Mouse (Mus musculus) thymus, adult 18-20 months (tissue): Measurements from ENCODE around the gene Anapc13.

Experiments
- DNase-seq, 2 experiments: peaks; one replicate each; pipeline ENCODE4 v3.0.0; 2022; ENCODE audit warnings: mixed read lengths in 2 of 2

The Anapc13 gene

DNA sequence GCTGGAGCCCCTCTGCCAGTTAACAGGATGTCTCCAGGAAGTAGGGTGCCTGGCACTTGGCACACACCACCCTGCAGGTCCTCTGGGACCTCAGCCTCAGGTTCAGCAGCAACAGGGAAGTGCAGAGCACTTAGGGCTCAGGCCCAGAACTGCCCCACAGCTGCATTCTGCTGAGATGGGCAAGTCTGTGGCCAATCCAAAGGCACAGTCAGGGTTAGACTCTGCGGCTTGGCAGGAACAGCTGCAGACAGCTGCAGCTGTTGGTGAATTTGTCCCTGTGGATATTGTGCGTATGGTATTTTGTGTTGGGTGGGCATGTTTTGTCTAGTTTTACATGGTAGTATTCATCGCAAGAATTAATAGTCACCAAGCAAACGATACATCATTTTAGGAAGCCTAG, 6.1 kb downstream of the Anapc13 start:
- DNase-seq = no peak

DNA sequence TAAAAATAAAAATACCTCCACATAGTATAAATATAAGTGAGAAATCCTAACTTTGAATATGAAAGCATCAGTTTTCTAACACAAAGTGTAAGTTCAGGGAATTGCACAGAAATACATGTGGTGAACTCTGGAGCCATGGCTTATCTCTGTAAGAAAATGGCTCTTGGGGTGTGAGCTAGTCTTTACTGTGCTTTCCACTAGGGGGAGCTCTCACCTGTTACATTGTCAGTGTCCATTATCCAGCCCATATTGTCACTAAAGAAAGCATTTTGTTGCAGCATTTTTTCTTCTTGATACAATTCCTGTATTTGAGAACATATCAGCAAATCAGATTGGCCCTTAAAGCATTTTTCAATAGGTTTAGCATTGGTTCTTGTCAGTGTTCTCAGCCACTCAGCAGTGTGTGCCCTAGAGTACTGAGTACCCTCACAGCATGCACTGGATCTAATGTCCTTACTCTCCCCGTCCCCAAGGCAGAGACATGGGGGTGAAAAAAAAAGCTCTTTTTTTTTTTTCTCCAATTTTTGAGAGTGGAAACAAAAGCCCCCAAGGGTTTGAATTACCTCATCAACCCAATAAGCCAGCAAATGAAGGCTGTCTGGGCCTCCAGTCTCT, 6.9 kb downstream of the Anapc13 start:
- no peak for DNase-seq

- no peak for DNase-seq
Measured at GRCm38 (mm10) chr9:102634453-102634852, 8.4 kb downstream of the Anapc13 start.

DNA sequence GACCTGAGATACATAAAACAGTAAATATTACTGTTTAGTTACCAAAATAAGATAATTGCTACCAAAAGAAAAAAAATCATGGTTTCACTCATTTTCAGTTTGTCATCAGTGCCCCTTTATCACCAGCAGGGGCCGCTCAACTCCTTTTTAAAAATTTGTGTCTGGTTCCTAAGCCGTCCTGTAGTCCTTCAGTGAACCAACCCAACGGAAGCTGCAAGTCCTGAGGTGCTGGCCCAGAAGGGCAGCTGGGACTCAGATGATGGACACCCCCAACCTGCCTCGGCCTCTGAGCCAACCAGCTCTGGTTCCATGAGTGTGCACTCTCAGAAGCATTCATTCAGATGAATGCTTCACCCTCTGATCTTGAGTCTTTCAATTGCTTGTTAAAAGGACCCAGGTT, 10.5 kb downstream of the Anapc13 start:
- no peak for DNase-seq

GRCm38 (mm10) chr9:102637115-102637514, 11.0 kb downstream of the Anapc13 start:
- DNase-seq = no peak

- no peak for DNase-seq
Measured at GRCm38 (mm10) chr9:102638963-102639362, 12.9 kb downstream of the Anapc13 start.

- DNase-seq = no peak
Measured at GRCm38 (mm10) chr9:102639510-102639909, 13.4 kb downstream of the Anapc13 start.

DNA sequence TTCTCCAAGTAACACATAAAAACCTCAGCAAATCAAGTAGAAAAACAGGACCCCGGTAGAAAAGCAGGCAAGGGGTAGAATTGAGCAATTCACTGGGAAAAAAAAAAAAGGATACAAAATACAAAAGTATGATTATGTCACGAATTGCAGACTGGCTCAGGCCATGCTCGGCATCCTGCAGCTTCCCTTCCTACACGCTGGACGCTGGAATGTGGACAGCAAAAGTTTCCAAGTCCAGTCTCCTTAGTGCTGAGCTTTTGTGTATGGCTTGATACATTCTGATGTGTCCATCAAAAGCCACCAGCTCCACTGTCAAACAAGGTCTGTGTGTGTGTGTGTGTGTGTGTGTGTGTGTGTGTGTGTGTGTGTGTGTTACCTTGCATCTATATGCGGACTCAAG, 15.4 kb downstream of the Anapc13 start:
- no peak for DNase-seq

DNA sequence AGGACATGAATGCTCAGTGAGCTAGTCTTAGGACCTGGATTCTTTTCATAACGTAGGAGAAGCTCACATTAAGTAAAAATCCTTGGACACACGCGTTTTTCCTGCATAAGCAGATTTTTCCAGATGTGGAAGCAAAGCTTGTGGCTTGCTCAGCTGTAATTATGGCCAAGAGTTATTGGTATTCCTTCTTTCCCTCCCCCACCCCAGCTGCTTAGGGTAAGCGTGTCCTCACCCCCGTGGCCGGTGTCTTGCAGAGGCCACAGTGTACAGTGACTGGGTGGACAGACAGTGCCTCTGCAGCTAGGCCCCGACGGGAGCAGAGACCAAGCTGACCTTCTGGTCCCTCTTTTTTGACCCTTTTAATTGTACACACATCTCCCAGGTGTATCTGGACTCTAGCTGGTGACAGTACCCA, 17.0 kb downstream of the Anapc13 start:
- no peak for DNase-seq

GRCm38 (mm10) chr9:102643486-102644101, 17.5 kb downstream of the Anapc13 start:
- no peak for DNase-seq

- DNase-seq = no peak
Measured at GRCm38 (mm10) chr9:102645119-102645695, 19.1 kb downstream of the Anapc13 start.

DNA sequence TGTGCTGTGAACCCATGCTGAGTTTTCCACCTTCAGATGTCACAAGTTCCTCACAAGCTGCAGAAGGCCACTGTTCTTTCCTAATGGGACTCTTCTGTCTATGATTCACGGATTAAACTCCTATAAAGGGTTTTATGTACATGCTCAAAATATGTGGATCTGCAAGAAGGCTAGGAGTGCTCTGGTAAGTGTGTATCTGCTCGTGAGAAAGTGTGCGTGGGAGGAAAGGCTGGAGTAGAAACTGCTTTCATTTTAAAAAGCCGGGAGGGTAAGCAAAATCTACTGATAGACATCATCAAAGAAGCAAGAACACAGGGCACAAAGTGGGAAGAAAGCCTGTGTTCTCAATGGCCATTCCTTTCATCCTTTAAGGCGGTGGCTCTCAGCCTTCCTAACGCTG, 20.9 kb downstream of the Anapc13 start:
- DNase-seq = no peak

DNA sequence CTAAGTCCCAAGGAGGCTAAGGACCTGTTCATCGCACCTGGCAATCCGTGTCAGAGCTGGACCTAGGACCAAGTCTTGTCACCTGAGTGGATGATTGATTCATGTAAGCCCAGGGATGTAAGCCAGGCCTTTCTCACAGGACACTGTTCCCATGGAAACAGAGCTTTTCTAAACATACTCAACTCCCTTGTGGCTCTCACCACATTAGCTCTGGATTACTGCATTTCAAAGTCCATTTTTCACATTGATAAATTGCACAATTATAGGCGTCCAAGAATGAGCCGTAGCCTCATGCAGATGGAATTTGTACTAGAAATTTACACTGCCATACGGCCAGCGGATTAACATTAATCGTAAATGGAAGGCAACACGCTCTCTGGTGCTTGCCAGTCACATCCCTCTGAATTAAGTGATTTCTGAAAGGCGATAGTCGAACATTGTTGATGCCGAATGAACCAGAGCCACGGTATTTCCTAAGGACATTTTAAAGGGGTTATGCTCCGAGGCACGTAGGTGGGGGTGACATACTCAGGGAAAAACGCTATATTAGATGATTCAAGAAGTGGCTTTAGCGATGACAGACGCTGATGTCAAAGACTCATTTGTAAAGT, 23.9 kb downstream of the Anapc13 start:
- no peak for DNase-seq

DNA sequence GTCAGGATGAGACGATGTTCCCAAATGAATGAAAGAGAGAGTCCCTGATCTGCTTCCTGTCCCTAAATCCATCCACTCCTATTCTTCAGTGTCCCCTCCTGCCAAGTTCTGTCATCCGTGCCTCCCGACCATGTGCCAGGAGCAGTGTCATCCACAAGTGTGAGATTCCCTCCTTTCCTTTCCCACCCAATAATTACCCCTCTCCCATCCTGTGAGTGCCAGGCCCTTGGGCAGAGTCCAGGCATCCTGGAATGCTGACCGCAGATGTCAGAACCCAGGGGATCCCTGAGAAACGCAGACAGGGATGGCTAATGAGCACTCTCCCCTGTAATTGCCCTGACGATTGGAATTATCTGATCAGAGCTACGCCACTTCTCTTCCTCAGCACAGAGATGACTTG, 24.5 kb downstream of the Anapc13 start:
- no peak for DNase-seq

- DNase-seq = no peak
Measured at GRCm38 (mm10) chr9:102651199-102651720, 25.2 kb downstream of the Anapc13 start.

DNA sequence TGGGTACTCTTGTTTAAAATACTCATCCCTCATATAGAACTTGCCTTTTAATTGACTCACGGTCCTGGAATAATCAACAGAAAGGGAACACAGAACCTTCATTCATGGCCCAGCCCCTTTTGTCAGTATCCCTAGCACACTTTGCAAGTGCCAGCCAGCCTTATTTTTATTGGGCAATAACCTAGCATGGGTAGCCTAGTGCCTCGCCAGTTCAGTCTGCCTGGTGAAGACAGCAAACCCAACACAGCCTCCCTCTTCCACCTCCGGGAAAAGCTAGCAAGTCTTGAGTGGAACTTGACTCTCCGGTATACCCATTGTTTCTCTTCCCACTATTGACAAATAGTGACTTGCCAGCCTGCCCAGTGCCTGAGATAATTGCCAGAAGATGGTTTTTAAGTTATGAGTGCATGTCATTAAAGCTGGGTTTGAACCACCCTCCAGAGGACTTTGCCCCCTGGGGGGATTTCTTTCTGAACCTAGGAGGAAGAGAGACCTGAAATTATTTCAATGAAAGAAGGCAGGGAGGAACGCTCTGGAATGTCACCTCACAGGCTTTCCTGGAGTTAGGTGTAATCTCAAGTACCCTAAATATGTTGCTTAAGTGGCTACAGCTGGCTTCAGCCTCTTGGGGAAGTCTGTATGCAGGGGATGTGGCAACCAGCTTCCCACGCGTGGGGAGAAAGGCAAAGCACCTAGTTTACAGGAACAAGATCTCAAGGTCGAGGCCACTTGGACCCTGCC, 30.4 kb downstream of the Anapc13 start:
- DNase-seq = no peak

DNA sequence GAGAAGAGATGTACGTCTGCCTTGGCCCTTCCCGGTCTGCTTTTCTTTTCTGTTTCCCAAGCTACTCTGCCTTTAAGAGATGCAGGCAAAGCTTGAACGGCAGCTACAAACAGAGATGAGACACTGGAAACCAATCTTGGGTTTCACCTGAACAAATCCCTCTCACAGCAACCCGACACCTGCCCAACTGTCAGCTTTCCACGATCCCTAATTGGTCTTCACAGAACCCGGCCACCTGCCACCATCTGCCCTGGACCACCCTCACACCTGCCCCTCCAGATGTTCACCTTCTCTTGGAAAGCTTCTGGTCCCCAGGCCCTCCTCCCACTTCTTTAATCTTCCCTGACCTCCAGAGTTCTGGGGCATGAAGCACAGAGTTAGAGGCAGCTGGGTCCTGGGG, 42.0 kb downstream of the Anapc13 start:
- no peak for DNase-seq

GRCm38 (mm10) chr9:102668906-102669305, 42.8 kb downstream of the Anapc13 start:
- no peak for DNase-seq

- no peak for DNase-seq
Measured at GRCm38 (mm10) chr9:102673381-102673780, 47.3 kb downstream of the Anapc13 start.

- DNase-seq = no peak
Measured at GRCm38 (mm10) chr9:102675922-102676321, 49.8 kb downstream of the Anapc13 start.

DNA sequence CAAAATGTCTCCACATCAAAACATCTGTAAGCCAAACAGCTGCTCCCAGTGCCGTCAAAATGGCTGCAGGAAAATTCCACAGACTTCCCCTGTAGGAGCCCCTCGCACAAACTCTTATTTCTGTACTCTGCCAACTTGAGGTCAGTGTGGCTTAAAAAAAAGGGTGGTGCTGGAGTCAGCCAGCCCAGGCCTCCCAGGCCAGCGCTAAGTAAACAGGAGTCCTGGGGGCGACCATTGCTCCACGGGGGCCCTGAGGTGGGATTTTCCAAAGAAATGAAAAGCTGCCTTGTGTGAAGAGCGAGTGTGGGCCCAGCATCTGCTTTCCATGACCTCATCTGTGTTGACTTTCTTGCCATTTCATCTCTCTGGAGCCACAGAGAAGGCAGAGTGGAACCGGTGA, 55.4 kb downstream of the Anapc13 start:
- DNase-seq = no peak
